Mouse (Mus musculus) left cerebral cortex, adult 9 months (tissue): Measurements from ENCODE around the gene Olfr76.
"Not testable (repeated sequence)": the region's sequence is repeated elsewhere in the genome, so short reads cannot be mapped to it uniquely, and the experiment has no call there.

ENCODE experiments used
- DNase-seq, 2 experiments: peaks; one replicate each; pipeline ENCODE4 v3.0.0; 2022; ENCODE audit warnings: low spot score in 2 of 2

Gene Olfr76

DNA sequence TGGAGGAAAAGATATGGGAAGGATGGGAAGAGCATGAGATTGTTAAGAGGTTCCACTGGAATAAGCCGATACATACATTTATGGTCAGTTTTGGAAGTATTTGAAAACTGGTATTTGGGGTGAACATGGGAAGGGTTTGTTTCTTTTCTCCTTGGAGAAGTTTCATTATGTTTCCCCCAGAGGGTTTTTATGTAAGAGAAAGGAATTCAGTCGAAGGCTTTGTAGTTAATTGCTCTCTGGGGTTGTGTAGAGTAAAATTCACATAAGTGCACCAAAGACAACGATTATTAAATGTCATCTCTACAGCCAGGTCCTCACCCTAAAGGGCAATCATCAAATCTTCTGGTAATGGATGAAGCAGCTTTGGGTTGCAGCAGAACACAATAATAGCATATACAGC lies at the start of gene Olfr76:
Gene Olfr76, minus strand, starts transcription at position 101 of the 400 bp plus-strand sequence.
- no peak for DNase-seq

DNA sequence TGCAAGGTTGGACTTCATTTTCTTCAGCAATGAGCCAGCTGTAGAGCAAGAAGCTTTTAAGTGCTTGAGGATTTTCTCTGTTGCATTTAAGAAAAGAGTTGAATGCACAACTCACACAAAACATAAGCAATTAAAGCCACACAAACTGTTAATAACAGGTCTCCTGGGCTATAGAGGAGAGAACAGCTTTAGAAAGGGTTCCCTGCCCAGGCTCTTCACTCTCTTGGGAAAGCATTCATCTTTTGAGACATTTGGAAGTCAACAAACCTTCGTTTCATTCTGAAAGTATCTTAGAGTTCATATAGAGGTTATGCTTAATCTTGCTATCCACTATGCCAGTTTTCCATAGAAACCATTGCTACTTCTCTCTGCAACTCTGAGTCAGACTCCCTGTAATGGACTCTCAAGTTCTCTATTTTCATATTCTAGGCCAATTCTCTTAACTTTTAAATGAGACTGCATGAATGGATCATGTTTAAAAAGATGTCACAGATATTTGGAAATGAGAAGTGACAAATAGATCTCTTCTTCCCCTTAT lies 47.1 kb upstream of the Olfr76 start, which contains the start of gene Olfr1555-ps1:
Gene Olfr1555-ps1, minus strand, starts transcription at position 51 of the 538 bp plus-strand sequence.
- DNase-seq, result not testable (repeated sequence)

DNA sequence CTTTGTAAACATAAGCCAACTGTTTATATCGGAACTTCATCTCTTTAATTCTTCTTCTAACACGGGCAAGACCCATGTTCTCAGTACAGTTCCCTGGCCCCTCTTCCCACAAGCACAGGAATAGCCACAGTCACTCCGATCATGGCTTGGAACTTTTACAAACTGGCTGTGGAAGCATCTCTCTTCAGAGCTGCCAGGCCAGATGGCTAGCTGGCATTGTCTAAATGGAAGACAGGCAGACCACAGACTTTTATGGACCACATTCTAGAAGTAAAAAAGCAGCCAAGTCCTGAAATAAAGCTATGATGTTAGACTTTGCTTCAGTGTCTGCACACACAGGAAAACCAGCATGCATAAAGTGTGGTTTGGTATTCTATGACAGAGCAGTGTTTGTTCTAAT lies 22.4 kb upstream of the Olfr76 start:
- DNase-seq, result peak in 1 of 2 experiments; percentile 42

DNA sequence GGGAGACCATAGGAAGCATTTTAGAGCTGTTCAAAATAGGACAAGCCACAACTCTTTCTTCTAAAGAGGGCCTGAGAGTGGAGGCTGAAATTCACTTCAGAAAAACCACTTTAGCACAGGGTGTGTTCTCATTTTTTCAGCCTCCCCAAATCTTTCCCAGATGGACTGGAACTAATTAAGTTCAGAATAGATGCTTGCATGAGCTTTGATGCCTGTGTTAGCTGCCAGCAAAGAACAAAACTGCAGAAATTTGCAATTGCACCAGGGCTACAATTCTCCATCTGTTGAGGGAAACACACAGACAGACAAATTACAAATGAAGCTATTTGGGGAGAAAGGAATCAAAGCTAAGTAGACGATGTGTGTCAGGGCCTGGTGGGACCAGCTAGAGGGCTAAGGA lies 20.4 kb upstream of the Olfr76 start:
- DNase-seq, result peak; percentile 61 to 78

DNA sequence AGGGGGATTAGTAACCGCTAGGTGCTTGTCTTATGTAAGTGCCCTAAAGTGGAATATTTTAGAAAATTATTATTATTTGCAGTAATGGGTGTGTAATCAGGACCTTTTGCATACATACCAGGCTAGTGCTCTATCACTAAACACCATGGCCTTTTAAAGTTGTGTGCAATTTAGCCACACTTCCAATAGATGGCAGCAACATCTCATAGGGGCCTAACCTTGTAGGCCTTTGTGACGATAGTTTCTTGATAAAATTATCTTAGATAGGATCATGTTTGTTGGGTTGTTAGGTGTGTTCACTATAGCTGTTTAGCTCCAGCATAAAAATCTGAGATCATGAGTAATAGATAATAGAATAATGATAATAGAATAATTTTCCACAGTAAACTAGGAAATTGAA lies 11.3 kb upstream of the Olfr76 start:
- DNase-seq, result peak in 1 of 2 experiments; percentile 47

DNA sequence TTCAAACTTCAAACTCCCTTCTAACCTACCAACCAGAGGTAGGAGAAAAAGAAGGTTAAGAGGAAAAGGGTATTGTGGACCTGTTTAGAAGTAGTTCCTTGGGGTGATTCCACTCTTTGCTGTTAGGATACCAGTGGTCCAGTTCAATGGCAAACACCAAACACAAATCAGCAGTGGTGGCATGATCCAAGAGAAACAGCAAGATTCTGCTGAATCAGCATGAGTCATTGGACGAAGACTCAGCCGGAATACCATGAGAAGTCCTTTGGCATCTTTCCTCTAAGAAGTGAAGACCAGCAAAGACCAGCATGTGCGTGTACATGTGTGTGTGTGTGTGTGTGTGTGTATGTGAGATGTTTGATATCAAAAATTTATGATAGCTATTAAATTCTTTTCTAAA lies 6.5 kb downstream of the Olfr76 start:
- no peak for DNase-seq

DNA sequence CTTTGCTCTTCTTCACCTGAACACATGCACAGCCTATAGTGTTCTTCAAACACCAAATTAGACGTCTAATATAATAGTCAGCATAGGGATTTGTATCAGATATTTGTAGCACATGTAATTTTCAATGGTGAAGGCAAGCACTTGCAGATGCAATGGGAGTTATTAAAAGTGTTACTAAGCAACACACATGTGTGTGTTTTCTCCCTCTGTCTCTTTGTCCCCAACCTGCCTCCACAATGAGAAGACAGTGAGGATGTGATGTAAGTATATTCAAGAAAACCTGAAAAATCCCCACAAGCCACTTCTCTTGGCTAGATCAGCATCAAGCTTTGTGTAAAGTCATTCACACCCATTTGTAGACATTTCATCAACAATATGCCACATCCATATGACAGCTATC lies 7.2 kb downstream of the Olfr76 start, which contains the start of gene Olfr1428:
Gene Olfr1428, minus strand, starts transcription at position 101 of the 400 bp plus-strand sequence.
- DNase-seq, result no peak

DNA sequence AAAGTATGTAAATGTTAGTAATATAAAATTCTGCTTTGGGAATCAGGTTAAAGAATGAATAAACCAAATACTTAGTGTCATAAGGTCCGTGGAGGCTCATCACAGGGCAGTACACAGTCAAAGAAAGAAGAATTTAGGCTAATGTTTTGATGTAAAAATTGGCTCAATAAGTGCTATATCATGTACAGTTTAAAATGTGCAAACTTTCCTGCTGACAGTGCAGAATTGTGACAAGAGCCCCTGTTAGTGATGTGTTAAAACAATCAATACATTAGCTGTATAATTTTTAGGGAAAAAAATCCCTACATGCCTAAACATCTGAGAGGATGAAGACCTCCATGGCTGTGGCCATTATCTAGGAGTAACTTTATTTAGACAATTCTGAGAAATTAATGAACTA lies 9.2 kb downstream of the Olfr76 start:
- no peak for DNase-seq

DNA sequence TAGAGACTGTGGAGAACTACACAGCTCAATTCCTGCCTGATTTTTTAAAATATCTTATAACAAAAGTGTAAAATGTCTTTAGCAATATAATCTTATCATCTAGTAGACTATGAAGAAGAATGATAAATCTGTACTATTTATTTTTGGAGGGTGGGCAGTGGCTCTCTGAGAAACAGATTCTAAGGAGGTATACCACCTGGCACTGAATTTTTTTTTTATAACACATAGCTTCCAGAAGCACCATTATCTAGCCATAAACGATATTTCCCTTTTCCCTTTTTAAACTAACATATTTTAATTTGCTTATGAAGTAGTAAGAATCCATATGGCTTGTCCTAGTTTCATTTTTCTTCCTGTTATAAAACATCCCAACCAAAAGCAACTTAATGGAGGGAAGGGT lies 18.5 kb downstream of the Olfr76 start:
- peak in 1 of 2 experiments; percentile 6 for DNase-seq

DNA sequence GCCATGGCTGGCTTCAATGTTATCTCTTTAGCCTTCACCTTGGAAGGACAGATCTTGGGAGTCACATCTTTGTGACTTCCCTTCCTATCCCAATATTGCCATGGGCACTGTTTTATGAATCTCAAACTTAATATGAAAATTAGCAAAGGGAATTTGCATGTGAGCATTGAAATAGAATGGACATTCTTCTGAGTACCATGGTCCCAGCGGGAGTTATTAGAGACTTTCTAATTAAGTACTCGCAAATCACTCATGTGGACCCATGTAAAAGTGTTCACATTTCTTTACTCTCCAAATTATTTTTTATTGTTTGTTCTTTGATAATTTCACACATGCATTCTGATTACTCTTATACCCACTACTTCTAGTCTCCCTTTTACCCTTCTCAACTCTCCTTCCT lies 19.8 kb downstream of the Olfr76 start, which contains the start of gene Olfr1427:
Gene Olfr1427, minus strand, starts transcription at position 101 of the 400 bp plus-strand sequence.
- DNase-seq, result no peak

DNA sequence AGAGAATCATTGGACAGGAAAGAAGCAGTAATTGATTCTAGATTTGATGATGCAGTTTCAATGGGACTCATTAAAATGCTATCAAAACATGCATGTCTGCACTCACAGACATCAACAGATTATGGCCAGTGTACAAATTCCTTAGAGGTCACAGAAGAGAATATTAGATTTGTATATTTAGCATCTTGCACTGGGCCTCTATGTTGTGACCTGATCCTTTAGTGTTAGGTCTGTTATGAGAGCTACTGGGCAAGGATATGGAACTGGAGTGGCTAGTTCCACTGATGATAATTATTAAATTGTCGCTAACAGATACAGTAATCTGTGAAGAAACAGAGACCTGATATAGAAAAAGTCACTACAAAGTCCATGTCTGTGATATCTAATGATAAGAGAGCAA lies 31.1 kb downstream of the Olfr76 start, which contains the start of gene Olfr1426:
Gene Olfr1426, minus strand, starts transcription at position 101 of the 400 bp plus-strand sequence.
- DNase-seq, result no peak

DNA sequence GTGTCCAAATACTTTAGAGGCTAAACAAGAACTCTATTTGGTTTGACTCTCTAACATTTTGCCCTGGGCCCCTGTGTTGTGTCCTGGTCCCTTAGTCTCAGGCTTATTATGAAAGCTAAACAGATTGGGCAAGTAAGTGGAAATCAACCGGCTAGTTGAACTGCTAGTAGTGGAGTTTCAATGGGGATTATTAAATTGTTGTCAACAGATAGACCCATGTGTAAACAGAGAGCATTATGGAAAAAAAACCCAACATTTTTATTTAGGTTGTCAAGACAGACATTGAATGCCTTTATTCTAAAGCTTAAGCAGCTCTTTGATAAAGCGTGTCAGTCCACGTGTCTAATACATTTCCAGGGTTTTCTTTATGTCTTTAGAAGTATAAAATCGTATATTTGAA lies 45.4 kb downstream of the Olfr76 start, which contains the start of gene Olfr1425:
Gene Olfr1425, minus strand, starts transcription at position 101 of the 400 bp plus-strand sequence.
- not testable (repeated sequence) for DNase-seq

DNA sequence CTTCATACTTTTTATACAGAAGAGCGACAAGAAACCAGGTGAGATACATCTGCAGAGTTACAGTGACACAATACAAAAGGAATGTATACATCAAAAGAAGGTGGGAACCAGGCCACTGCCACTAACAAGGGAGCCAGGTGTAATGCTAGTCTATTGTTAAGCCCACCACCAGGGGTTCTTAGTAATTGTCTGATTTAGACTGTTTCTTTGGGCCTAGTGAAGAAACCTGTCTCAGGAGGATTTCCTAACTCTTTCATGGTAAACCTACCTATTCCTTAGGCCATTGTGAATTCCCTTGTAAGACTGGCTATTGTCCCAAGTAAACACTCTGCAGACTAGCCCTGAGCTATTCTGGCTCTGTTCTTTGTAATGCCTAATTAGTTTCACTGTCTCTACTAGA lies 53.5 kb downstream of the Olfr76 start:
- DNase-seq, result not testable (repeated sequence)
